Mouse (Mus musculus): ENCODE measurements at regions not wholly inside any gene's neighbourhood (a gene's known extent, or its start where the extent isn't known, plus 50 kb on each side); places are given as distances from the start of the nearest gene placed in this dataset.

GRCm38 (mm10) chr3:71590840-71591239 is 1376.8 kb downstream of the Sis start:
- H3K9me3 ChIP-seq (ENCODE audit: low read length) = no peaks in the 10 kb centered on the region
- no peak overlapping the region for H3K27ac ChIP-seq
- no peaks in the 10 kb centered on the region for H3K4me1 ChIP-seq (ENCODE audit: insufficient read depth, low read length)
- no peak for DNase-seq (ENCODE audit: low spot score)
- H3K36me3 ChIP-seq (ENCODE audit: insufficient read depth, low read length) = no peaks in the 10 kb centered on the region
- WGBS = 67% methylated on average over 4 of the region's 4 CpGs
- no peak overlapping the region for H3K4me2 ChIP-seq (ENCODE audit: low read depth, low read length)
- no peak for TF ChIP-seq CTCF (IDR thresholded peaks at IDR 0.05; ENCODE audit: low read depth)
- ATAC-seq = no peak
- no peak overlapping the region for H3K4me3 ChIP-seq (ENCODE audit: low read length)
- no peak overlapping the region for H3K9ac ChIP-seq (replicated peaks; ENCODE audit: low read length)
- no peaks in the 10 kb centered on the region for H3K27me3 ChIP-seq (ENCODE audit: insufficient read depth, low read length)

- Histone ChIP-seq H3K4me3 (ENCODE audit: low read length) (no peak overlapping the region), H3K9ac (replicated peaks; ENCODE audit: low read length) (no peak overlapping the region), H3K4me2 (ENCODE audit: low read depth, low read length) (no peak overlapping the region), H3K4me1 (ENCODE audit: insufficient read depth, low read length) (no peaks in the 10 kb centered on the region), H3K27ac (no peak overlapping the region), H3K27me3 (ENCODE audit: insufficient read depth, low read length) (no peaks in the 10 kb centered on the region), H3K36me3 (ENCODE audit: insufficient read depth, low read length) (no peaks in the 10 kb centered on the region), H3K9me3 (ENCODE audit: low read length) (no peaks in the 10 kb centered on the region)
- DNase-seq (ENCODE audit: low spot score) = no peak
- TF ChIP-seq CTCF (IDR thresholded peaks at IDR 0.05; ENCODE audit: low read depth) = no peak
- no peak for ATAC-seq
- WGBS = 88% methylated on average over 3 of the region's 3 CpGs
Measured at GRCm38 (mm10) chr3:71563820-71564418, 1403.7 kb downstream of the Sis start.

- Histone ChIP-seq H3K9me3 (ENCODE audit: low read length) (no peaks in the 10 kb centered on the region), H3K27me3 (ENCODE audit: insufficient read depth, low read length) (no peaks in the 10 kb centered on the region), H3K36me3 (ENCODE audit: insufficient read depth, low read length) (no peaks in the 10 kb centered on the region), H3K4me2 (ENCODE audit: low read depth, low read length) (no peak overlapping the region), H3K4me3 (ENCODE audit: low read length) (no peak overlapping the region), H3K9ac (replicated peaks; ENCODE audit: low read length) (no peak overlapping the region), H3K4me1 (ENCODE audit: insufficient read depth, low read length) (no peaks in the 10 kb centered on the region), H3K27ac (no peak overlapping the region)
- DNase-seq (ENCODE audit: low spot score) (no peak), ATAC-seq (no peak)
- WGBS = 42% methylated on average over 1 of the region's 1 CpGs
- TF ChIP-seq CTCF (IDR thresholded peaks at IDR 0.05; ENCODE audit: low read depth) = no peak
Measured at GRCm38 (mm10) chr3:71562901-71563300, 1404.8 kb downstream of the Sis start.

GRCm38 (mm10) chr3:71545821-71546220 is 1421.8 kb downstream of the Sis start:
- no peak overlapping the region for H3K27ac ChIP-seq
- TF ChIP-seq CTCF (IDR thresholded peaks at IDR 0.05; ENCODE audit: low read depth) = no peak
- H3K9me3 ChIP-seq (ENCODE audit: low read length) = no peaks in the 10 kb centered on the region
- no peak overlapping the region for H3K9ac ChIP-seq (replicated peaks; ENCODE audit: low read length)
- no peaks in the 10 kb centered on the region for H3K4me1 ChIP-seq (ENCODE audit: insufficient read depth, low read length)
- DNase-seq (ENCODE audit: low spot score) (no peak), ATAC-seq (no peak)
- no peaks in the 10 kb centered on the region for H3K27me3 ChIP-seq (ENCODE audit: insufficient read depth, low read length)
- H3K36me3 ChIP-seq (ENCODE audit: insufficient read depth, low read length) = no peaks in the 10 kb centered on the region
- H3K4me2 ChIP-seq (ENCODE audit: low read depth, low read length) = no peak overlapping the region
- WGBS = 73% methylated on average over 1 of the region's 1 CpGs
- H3K4me3 ChIP-seq (ENCODE audit: low read length) = no peak overlapping the region

GRCm38 (mm10) chr3:71512860-71513259 is 1454.8 kb downstream of the Sis start:
- Histone ChIP-seq H3K27ac (no peak overlapping the region), H3K4me1 (ENCODE audit: insufficient read depth, low read length) (no peaks in the 10 kb centered on the region), H3K27me3 (ENCODE audit: insufficient read depth, low read length) (no peaks in the 10 kb centered on the region), H3K9ac (replicated peaks; ENCODE audit: low read length) (no peak overlapping the region), H3K4me3 (ENCODE audit: low read length) (no peak overlapping the region), H3K4me2 (ENCODE audit: low read depth, low read length) (no peak overlapping the region), H3K36me3 (ENCODE audit: insufficient read depth, low read length) (no peaks in the 10 kb centered on the region), H3K9me3 (ENCODE audit: low read length) (no peaks in the 10 kb centered on the region)
- peak; percentile 9 for DNase-seq (ENCODE audit: low spot score)
- no peak for ATAC-seq
- TF ChIP-seq CTCF (IDR thresholded peaks at IDR 0.05; ENCODE audit: low read depth) = no peak
